Mouse (Mus musculus) neural tube, embryonic 13.5 days (tissue): ENCODE measurements around the gene Dhrs11. TPM values are rescaled to one million over a fixed set of nuclear protein-coding genes. Genes with fewer than 3 reads are reported as not detected.

Experiments used
- ATAC-seq: fragments of 200-750 bp; cut with Nextera tagmentation; 2 replicates; pipeline ENCODE4 v1.8.0; 2017; ENCODE audit warnings: low read depth, mild to moderate bottlenecking, moderate TSS enrichment, moderate library complexity
- H3K27ac ChIP-seq: fragments of 300-500 bp; sonication (generic); replicated peaks from 2 replicates; pipeline ENCODE4 v1.5.1; 2015; ENCODE audit warnings: moderate library complexity, mild to moderate bottlenecking, inconsistent platforms
- H3K27me3 ChIP-seq: fragments of 300-500 bp; sonication (generic); 2 replicates; pipeline ENCODE4 v1.6.1; 2015; ENCODE audit warnings: mild to moderate bottlenecking, inconsistent platforms
- H3K36me3 ChIP-seq: fragments of 300-500 bp; sonication (generic); 2 replicates; pipeline ENCODE4 v1.6.1; 2015; ENCODE audit warnings: mild to moderate bottlenecking, inconsistent platforms
- H3K4me1 ChIP-seq: fragments of 300-500 bp; sonication (generic); replicated peaks from 2 replicates; pipeline ENCODE4 v1.6.1; 2015; ENCODE audit warnings: inconsistent platforms
- H3K4me2 ChIP-seq: fragments of 300-500 bp; sonication (generic); 2 replicates; pipeline ENCODE4 v1.6.1; 2015; ENCODE audit warnings: inconsistent platforms, mild to moderate bottlenecking, moderate library complexity
- H3K4me3 ChIP-seq: fragments of 300-500 bp; sonication (generic); 2 replicates; pipeline ENCODE4 v1.5.1; 2015; ENCODE audit warnings: mild to moderate bottlenecking, inconsistent platforms
- H3K9ac ChIP-seq: fragments of 300-500 bp; sonication (generic); 2 replicates; pipeline ENCODE4 v1.6.1; 2015; ENCODE audit warnings: moderate library complexity, mild to moderate bottlenecking, inconsistent platforms
- H3K9me3 ChIP-seq: fragments of 300-500 bp; sonication (generic); 2 replicates; pipeline ENCODE4 v1.6.1; 2016; ENCODE audit warnings: inconsistent platforms
- WGBS: fragments of 180-500 bp; shearing (Covaris S2); methylation state at CpG from one replicate; pipeline ENCODE4 v1.1.7; 2015; 5-methylcytosine and 5-hydroxymethylcytosine counted together
- polyA plus RNA-seq: library from polyadenylated mRNA; unstranded; fragments of >200 nt; fragmentation: Nextera tagmentation; extraction: Ambion mirVana; gene quantifications from 2 replicates; pipeline ENCODE4 v1.2.1, GENCODE M21; 2015

The Dhrs11 gene
- polyA plus RNA-seq, 1 experiment from 2014 or later: 7.5 TPM

DNA sequence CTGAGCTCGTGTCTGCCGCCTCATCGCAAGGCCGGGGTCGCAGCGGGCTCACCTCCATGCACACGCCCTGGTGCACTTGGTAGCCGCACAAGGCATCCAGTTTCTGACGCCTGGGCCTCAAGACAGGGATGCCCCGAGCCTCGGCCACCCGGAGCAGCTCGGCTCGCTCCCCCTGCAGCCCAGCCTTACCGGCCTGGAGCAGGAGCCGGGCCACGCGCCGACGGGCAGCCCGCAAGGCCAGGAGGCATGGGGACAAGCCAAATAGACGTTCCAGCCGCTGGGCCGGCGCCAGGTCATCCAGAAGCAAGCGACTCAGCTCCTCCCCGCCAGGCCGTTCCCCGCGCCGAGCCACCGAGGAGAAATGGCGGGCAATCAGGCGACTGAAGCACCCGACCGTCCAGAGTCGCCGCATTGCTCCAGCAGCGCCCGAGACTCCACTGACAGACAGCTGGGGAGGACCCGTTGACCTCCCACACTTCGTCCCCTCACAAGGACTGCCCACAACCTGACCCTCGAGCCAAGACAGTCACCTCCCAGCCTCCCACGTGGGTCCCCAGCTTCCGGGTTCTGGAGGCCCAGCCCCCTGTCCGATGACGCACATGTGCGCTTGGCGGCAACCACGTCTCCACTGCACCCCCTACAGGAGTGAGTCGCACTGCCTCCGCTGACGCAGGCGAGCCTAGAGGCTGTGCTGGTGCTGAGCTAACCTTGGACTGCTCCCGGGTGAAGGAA is 9.7 kb downstream of the Dhrs11 start, which contains the start of gene Mrm1:
TSS of gene Mrm1 (minus strand) at position 555 of the 732 bp plus-strand sequence.
- Histone ChIP-seq H3K4me1 (peaks cover 8% of the 10 kb centered on the region; the same call in 1 of the 2 replicates), H3K4me3 (peak within 1 kb of the TSS; percentile 64)
- WGBS: under 1% methylated on average over 55 of the region's 55 CpGs

DNA sequence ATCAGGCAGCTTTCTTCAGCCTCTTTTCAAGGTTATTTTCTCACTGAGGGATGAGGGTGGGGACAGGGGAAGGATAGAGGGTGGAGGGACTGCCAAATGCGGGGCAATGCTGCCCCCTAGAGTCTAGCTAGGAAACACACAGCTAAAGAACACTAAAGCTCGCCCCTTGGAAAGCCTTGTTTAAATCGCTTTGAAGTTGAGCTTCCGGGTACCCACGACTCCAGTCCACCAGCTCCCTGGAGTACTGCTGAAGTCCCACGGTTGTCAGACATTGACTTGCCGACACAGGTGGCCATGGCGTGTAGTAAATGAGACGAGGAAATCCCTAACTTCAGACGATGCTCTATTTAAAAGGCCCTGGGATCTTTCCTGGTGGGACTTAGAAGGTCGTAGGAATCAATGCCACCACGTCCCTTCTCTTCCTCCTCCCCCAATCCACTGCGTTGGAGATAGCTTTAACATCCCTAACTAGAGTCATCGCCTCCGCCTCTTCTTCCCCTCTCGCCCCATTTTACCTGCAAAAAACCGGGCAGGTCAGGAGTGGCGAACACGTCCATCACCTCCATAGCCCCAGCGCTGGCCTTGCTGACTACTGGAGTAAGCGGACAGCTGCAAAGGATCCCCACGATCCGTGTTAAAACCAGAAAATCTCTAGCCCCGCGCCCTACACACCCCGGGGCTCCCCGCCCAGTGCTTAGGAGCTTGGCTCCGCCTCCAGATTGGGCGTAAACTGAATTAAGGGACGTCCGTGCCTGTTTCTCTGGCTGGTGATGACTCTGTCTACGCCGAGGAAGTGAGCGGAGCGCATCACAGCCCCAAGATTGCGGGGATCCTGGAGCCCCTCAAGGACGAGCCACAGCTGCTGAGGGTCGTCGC is 10.5 kb downstream of the Dhrs11 start:
- H3K36me3 ChIP-seq: no peaks in the 10 kb centered on the region
- H3K4me1 ChIP-seq: peaks cover 8% of the 10 kb centered on the region; the same call in 1 of the 2 replicates
- peak overlapping the region; percentile 65 for H3K27ac ChIP-seq
- H3K4me3 ChIP-seq: peak overlapping the region; percentile 64
- peak overlapping the region; percentile 99 for H3K4me2 ChIP-seq
- no peaks in the 10 kb centered on the region for H3K9me3 ChIP-seq
- no peaks in the 10 kb centered on the region for H3K27me3 ChIP-seq
- ATAC-seq: peak; percentile 57
- H3K9ac ChIP-seq: peak overlapping the region; percentile 74
- WGBS: 2% methylated on average over 39 of the region's 39 CpGs

More for the DNA sequence above, 9.7 kb downstream of the Dhrs11 start, which contains the start of gene Mrm1:
- Histone ChIP-seq H3K36me3 (no peaks in the 10 kb centered on the region), H3K9me3 (no peaks in the 10 kb centered on the region), H3K27me3 (no peaks in the 10 kb centered on the region), H3K4me2 (peak within 1 kb of the TSS; percentile 99), H3K9ac (peak within 1 kb of the TSS; percentile 74), H3K27ac (peak within 1 kb of the TSS; percentile 65)
- peak; percentile 76 for ATAC-seq

GRCm38 (mm10) chr11:84817362-84817761 is 11.4 kb downstream of the Dhrs11 start:
- peaks cover 8% of the 10 kb centered on the region; the same call in 1 of the 2 replicates for H3K4me1 ChIP-seq
- no peak for ATAC-seq
- WGBS: 80% methylated on average over 6 of the region's 6 CpGs

GRCm38 (mm10) chr11:84813724-84814510 is 14.9 kb downstream of the Dhrs11 start:
- Histone ChIP-seq H3K27me3 (no peaks in the 10 kb centered on the region), H3K9ac (no peak overlapping the region), H3K27ac (no peak overlapping the region), H3K36me3 (no peaks in the 10 kb centered on the region), H3K4me1 (peaks cover 6% of the 10 kb centered on the region; the same call in 1 of the 2 replicates), H3K9me3 (no peaks in the 10 kb centered on the region), H3K4me3 (no peak overlapping the region), H3K4me2 (no peak overlapping the region)
- ATAC-seq: peak; percentile 34; the same call in 1 of the 2 replicates
- WGBS: 55% methylated on average over 13 of the region's 13 CpGs

More at GRCm38 (mm10) chr11:84817362-84817761, 11.4 kb downstream of the Dhrs11 start:
- Histone ChIP-seq H3K9me3 (no peaks in the 10 kb centered on the region), H3K27me3 (no peaks in the 10 kb centered on the region), H3K4me2 (no peak overlapping the region), H3K27ac (no peak overlapping the region), H3K36me3 (no peaks in the 10 kb centered on the region), H3K4me3 (no peak overlapping the region), H3K9ac (no peak overlapping the region)

- H3K27ac ChIP-seq: no peak overlapping the region
- no peak overlapping the region for H3K9ac ChIP-seq
- 94% methylated on average over 4 of the region's 4 CpGs for WGBS
These were observed 24.4 kb downstream of the Dhrs11 start for GRCm38 (mm10) chr11:84804373-84804772.

DNA sequence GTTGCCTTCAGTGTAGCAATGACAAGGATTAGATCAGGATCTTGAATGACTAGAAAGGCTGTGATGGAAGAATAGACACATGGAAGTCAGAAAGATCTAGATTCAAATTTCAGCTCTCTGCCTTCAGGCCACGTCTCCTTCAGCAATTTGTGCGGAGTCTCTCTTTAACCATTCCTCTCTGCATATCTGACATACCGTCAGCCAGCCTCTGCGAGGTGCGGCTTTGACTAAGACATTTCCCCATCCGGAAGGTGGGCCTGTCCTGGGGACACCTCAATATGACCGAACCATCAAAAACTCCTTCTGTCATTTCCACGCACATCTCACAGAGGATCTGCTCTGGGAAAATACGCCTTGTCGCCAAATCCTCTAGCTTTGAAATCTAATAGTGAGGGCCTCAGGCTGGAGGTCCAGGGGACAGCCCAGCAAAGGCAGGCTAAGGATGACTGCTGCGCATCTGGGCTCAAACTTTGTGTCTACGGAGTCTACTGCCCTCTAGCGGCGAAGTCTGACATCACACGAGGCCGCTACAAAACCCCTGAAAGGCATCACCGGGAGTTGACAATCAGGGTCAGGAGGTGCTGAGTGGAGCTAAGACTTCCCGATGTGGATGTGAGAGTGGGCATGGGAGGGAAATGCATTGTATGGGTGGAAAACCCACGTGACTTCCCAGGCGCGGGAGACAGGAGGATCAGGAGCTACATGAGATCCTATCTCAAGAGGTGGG is 31.0 kb downstream of the Dhrs11 start:
- H3K4me2 ChIP-seq: no peak overlapping the region
- no peak overlapping the region for H3K27ac ChIP-seq
- 0 out of 2 replicates have a peak, but pooled peaks cover 8% of the 10 kb centered on the region for H3K27me3 ChIP-seq
- no peak overlapping the region for H3K9ac ChIP-seq
- ATAC-seq: 0 out of 2 replicates have a peak, but pooled peaks have one; percentile 17
- no peaks in the 10 kb centered on the region for H3K36me3 ChIP-seq
- H3K4me3 ChIP-seq: no peak overlapping the region
- H3K9me3 ChIP-seq: no peaks in the 10 kb centered on the region
- H3K4me1 ChIP-seq: peaks cover 22% of the 10 kb centered on the region
- 20% methylated on average over 21 of the region's 21 CpGs for WGBS

More at GRCm38 (mm10) chr11:84804373-84804772, 24.4 kb downstream of the Dhrs11 start:
- Histone ChIP-seq H3K36me3 (no peaks in the 10 kb centered on the region), H3K9me3 (no peaks in the 10 kb centered on the region), H3K4me1 (no peaks in the 10 kb centered on the region), H3K4me3 (no peak overlapping the region), H3K4me2 (no peak overlapping the region), H3K27me3 (no peaks in the 10 kb centered on the region)
- no peak for ATAC-seq

- Histone ChIP-seq H3K27ac (no peak overlapping the region), H3K4me3 (no peak overlapping the region), H3K9me3 (no peaks in the 10 kb centered on the region), H3K36me3 (no peaks in the 10 kb centered on the region), H3K4me2 (no peak overlapping the region), H3K9ac (0 out of 2 replicates have a peak overlapping the region, but pooled peaks have one; percentile 28), H3K27me3 (0 out of 2 replicates have a peak, but pooled peaks cover 8% of the 10 kb centered on the region), H3K4me1 (peaks cover 22% of the 10 kb centered on the region)
- WGBS: 25% methylated on average over 10 of the region's 10 CpGs
- ATAC-seq: no peak
These were observed 31.8 kb downstream of the Dhrs11 start for GRCm38 (mm10) chr11:84797026-84797425.

DNA sequence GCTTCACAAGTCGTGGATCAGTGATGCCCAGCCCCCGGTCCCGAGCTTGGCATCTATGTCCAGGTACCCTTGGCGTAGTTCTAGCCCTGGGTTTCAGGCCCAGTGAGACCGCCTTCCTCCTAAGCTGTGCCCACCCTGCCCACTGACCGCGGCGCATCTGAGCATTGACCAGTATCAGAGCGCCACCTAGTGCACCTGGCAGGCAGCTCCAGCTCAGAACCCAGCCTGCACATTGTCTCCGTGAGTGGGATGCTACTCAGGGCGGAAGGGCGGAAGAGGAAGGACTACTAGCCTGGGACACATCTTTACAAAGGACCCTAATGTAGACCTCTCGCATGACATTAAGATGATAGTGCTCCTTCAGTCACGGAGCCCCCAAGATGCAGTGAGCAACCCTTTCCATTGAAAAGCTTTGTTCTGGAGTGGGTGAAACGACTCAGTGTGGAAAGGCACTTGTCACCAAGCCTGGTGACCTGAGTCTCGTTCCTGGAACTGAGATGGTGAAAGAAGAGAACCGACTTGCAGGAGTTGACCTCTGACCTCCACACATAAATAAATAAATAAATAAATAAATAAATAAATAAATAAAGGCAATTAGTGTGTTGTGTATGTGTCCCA is 34.2 kb downstream of the Dhrs11 start:
- H3K27me3 ChIP-seq: 0 out of 2 replicates have a peak, but pooled peaks cover 12% of the 10 kb centered on the region
- H3K4me2 ChIP-seq: peak overlapping the region; percentile 42
- H3K9me3 ChIP-seq: no peaks in the 10 kb centered on the region
- H3K4me3 ChIP-seq: no peak overlapping the region
- H3K36me3 ChIP-seq: no peaks in the 10 kb centered on the region
- H3K27ac ChIP-seq: no peak overlapping the region
- peaks cover 22% of the 10 kb centered on the region for H3K4me1 ChIP-seq
- WGBS: 11% methylated on average over 17 of the region's 17 CpGs
- H3K9ac ChIP-seq: peak overlapping the region; percentile 51; the same call in 1 of the 2 replicates
- peak; percentile 90 for ATAC-seq

GRCm38 (mm10) chr11:84793545-84793944 is 35.2 kb downstream of the Dhrs11 start:
- no peak overlapping the region for H3K4me2 ChIP-seq
- peaks cover 22% of the 10 kb centered on the region for H3K4me1 ChIP-seq
- no peak for ATAC-seq
- no peak overlapping the region for H3K4me3 ChIP-seq
- no peak overlapping the region for H3K27ac ChIP-seq
- no peak overlapping the region for H3K9ac ChIP-seq
- H3K27me3 ChIP-seq: peaks cover 12% of the 10 kb centered on the region; the same call in 1 of the 2 replicates
- H3K36me3 ChIP-seq: no peaks in the 10 kb centered on the region
- H3K9me3 ChIP-seq: no peaks in the 10 kb centered on the region

DNA sequence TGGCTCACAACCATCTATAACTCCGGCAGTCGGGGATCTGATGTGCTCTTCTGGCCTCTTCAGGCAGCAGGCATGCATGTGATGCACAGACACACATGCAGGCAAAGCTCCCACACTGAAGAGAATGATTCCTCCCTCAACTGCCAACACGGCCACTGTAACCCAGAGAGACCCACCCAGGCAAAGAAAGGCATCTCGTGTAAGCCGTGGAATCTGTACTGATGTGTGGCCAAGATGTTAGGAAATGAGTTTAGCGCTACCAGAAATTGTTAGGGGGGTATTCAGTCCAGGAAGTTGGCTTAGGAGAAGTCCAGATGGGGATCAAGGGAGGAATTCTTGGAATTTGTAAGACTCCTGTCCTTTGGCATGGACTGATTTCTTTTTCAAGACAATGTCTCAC is 38.4 kb downstream of the Dhrs11 start:
- Histone ChIP-seq H3K4me2 (no peak overlapping the region), H3K36me3 (no peaks in the 10 kb centered on the region), H3K9ac (no peak overlapping the region), H3K9me3 (no peaks in the 10 kb centered on the region), H3K4me3 (no peak overlapping the region), H3K27me3 (peaks cover 9% of the 10 kb centered on the region; the same call in 1 of the 2 replicates), H3K4me1 (peaks cover 13% of the 10 kb centered on the region), H3K27ac (no peak overlapping the region)
- no peak for ATAC-seq
- WGBS: 52% methylated on average over 6 of the region's 6 CpGs
